Mouse (Mus musculus): ENCODE measurements around the gene Omp. TPM values are rescaled to one million over a fixed set of nuclear protein-coding genes. Genes with fewer than 3 reads are reported as not detected.
A peak's percentile ranks its signal among the peaks of the same experiment; 100 is the strongest.

The Omp gene
- total RNA-seq, 4 experiments from 2014 or later = 0.92 to 1.3 (median 1.1) TPM

- no peak for DNase-seq (ENCODE audit: low spot score in 2 of 2)
Measured at GRCm38 (mm10) chr7:98142247-98142646, 3.1 kb downstream of the Omp start.

GRCm38 (mm10) chr7:98141206-98141605 is 4.1 kb downstream of the Omp start:
- no peak for DNase-seq (ENCODE audit: low spot score in 2 of 2)

- DNase-seq (ENCODE audit: low spot score in 2 of 2) = no peak
Measured at GRCm38 (mm10) chr7:98140597-98140996, 4.7 kb downstream of the Omp start.

DNA sequence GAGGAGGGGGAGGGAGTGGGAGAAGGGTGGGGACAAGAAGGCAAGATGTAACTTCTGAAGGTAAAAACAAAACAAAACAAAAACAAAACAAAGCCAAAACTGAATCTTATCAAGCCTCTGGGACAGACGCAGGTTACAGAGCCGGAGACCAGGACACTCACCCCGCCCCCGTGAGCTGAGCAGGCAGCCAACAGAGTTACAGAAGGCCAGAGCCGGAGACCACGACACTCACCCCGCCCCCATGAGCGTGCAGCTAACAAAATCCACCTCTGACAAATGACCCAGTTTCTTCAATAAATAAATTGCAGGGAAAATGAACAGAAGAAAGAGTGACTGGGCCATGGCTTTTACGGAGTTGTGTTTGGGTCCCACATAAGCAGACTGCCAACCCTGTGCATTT is 6.1 kb downstream of the Omp start:
- no peak for DNase-seq (ENCODE audit: low spot score in 2 of 2)

GRCm38 (mm10) chr7:98137995-98138394 is 7.3 kb downstream of the Omp start:
- no peak for DNase-seq (ENCODE audit: low spot score in 2 of 2)

DNA sequence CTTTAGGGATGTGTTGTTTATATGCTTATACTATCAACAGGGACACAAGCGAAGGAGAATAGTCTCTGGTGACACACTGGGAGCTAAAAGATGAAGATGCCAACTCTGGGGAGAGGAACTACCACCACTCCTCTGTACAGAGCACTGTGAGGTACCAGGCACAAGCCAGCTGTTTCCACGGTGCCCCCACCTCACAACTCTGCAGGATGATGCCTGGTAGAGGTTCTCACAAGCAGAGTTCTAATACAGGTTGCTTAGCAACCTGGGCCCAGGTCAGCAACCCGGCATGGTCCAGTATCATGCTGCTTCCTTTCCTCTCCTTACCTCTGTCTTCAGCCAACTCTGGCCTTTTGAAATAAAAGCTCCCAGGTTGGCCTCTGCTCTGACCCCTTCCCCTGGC is 7.7 kb downstream of the Omp start:
- DNase-seq (ENCODE audit: low spot score in 2 of 2) = no peak

DNA sequence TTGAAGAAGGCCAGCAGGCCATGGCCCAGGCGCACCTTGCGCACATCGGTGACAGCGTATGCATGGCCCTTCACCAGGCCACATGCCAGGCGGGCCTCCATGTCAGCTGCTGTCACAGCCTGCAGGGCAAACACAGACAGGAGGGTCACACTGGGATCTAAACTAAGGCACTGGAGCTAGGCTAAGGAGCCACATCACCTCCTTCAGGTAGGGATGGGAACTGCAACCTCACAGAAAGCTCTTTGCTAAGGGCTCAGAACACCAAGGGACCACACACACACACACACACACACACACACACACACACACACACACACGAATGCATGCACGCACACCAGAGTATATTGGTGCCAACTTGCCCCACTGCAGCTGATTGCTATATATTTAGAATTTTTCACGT is 13.6 kb downstream of the Omp start:
- no peak for DNase-seq (ENCODE audit: low spot score in 2 of 2)

DNA sequence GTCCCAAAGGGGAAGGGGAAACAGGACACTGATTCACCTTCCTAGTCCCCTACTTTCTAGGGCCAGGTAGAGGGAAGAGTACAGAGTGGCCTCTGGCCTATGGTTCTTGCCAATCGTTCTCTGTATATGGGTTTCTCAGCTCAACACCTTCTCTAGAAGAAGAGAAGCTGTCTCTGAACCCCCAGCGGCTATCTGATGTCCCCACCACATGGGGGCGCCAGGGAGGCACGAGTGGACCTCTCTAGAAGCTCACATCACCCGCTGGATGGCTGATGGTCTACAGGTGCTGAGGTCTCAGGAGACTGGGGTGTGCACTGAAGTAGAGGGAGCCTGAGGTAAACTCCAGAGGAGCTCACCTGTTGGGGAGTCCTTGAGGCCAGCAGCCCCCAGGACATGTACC is 19.8 kb downstream of the Omp start:
- no peak for DNase-seq (ENCODE audit: low spot score in 2 of 2)

DNA sequence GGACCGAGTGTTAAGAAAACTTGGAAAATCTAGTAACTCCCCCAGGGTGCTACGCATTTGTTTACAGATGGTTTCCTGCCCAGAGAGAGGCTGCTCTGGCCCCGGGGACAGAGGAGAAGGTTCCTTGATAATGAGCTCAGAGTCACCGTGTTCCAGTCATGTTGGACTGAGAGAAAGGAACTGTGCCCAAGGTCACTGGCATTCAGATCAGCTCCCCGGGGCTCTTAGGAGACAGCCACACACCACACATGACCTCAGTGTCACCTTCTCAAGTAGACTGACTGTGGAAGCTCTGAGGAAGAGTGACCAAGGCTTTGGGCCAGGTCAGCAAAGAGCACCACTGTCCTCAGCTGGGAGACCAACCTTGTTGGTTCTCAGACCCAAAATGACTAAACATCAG is 20.6 kb downstream of the Omp start:
- DNase-seq (ENCODE audit: low spot score in 2 of 2) = no peak

GRCm38 (mm10) chr7:98121673-98122072 is 23.6 kb downstream of the Omp start:
- DNase-seq (ENCODE audit: low spot score in 2 of 2) = no peak

GRCm38 (mm10) chr7:98121241-98121640 is 24.1 kb downstream of the Omp start:
- DNase-seq (ENCODE audit: low spot score in 2 of 2) = no peak

DNA sequence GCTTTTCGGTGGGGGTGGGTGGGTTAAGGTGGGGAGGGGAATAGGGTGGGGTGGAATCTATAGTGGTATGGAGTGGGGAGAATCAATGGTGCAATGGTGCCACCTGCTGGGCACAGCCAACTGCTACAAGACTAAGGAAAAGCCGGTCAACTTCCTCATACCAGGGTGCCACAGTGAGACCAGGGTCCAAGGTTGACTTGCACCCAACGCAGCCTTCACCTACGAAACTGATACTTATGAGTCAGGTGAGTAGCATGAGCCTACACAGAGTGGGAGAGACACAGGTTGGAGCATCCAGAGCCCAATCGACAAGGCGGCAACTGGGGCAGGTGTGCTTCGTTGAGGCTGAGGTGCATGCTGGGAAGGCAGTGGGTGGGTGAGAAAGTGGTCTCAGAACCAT is 25.0 kb downstream of the Omp start:
- DNase-seq (ENCODE audit: low spot score in 2 of 2) = peak; percentile 49 to 73

GRCm38 (mm10) chr7:98119961-98120232 is 25.4 kb downstream of the Omp start:
- DNase-seq (ENCODE audit: low spot score in 2 of 2) = no peak

GRCm38 (mm10) chr7:98119179-98119960 is 25.9 kb downstream of the Omp start, which contains the start of gene Myo7a:
Gene Myo7a (minus strand): TSS chr7:98119524.
- no peak for DNase-seq (ENCODE audit: low spot score in 2 of 2)

GRCm38 (mm10) chr7:98117012-98117660 is 28.2 kb downstream of the Omp start:
- DNase-seq (ENCODE audit: low spot score in 2 of 2) = no peak

- DNase-seq (ENCODE audit: low spot score in 2 of 2) = no peak
Measured at GRCm38 (mm10) chr7:98114656-98115055, 30.6 kb downstream of the Omp start.

GRCm38 (mm10) chr7:98111233-98111632 is 34.1 kb downstream of the Omp start:
- DNase-seq (ENCODE audit: low spot score in 2 of 2) = no peak

GRCm38 (mm10) chr7:98109771-98110170 is 35.5 kb downstream of the Omp start:
- no peak for DNase-seq (ENCODE audit: low spot score in 2 of 2)

GRCm38 (mm10) chr7:98108636-98109430 is 36.5 kb downstream of the Omp start:
- no peak for DNase-seq (ENCODE audit: low spot score in 2 of 2)

DNA sequence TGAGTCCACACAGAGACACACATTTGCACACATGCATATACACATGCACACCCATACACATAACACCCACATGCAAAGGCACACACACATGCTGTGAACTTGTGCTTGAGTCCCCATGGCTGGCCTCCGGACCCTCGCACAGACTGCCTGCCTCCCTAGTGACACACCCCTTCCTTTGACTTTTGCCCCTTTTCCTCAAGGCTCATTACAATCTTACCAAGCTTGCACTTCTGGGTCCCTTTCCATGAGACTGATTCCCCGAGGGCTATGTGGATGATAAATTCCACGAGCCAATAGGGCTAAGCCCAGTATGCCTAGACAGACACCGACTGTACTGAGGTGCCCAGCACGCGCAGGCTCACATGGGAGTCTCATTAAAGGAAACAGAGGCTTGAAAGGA is 39.0 kb downstream of the Omp start:
- no peak for DNase-seq (ENCODE audit: low spot score in 2 of 2)

DNA sequence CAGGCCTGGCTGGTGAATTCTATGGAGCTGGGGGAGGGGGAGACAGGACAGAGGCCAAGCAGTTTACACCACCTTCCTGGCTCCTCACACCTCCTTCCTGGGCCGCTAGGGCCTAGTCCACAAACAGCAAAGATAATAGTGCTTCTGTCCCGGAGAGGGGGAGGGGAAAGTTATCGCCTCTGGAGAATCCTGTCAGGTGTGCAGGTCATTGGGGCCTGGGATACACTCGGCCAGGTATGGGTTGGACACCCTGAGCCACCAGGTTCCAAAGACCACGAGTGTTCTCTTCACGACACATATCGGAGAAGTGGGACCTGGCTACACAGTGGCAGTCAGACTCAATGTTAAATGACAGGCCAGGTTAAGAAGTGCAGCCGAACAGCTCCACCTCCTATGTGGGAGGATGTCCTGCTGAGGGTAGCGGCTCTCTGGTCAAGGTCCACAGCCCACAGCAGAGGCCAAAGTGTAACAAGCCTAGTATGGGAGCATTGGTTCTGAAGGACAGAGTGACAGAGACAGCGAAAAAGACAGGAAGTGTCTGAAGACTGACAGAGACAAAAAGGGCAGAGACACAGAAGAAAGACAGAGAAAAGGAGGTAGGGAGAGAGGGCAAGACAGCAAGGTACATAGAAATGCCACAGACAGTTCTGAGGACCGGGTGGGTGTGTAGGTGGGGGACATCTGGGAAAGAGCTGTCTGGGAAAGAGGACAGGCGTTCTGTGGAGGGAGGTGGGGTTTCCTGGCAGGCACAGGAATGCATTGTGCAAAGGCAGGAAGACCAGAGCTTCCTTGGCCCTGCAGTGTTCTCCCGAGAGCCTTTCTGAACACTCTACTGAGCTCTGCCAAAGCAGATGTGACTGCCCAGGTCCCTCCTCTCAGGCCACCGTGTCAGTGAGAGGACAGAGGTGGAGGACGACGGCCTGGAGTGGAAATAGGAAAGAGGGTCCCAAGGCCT is 40.5 kb downstream of the Omp start:
- DNase-seq (ENCODE audit: low spot score in 2 of 2) = no peak

All from layer of hippocampus, adult 8-10 months (tissue).